Mouse (Mus musculus): Measurements from ENCODE around the gene Cers3. TPM values are rescaled to one million over a fixed set of nuclear protein-coding genes. Genes with fewer than 3 reads are reported as not detected.

The Cers3 gene
- polyA plus RNA-seq (2017; shearing (Covaris generic)) = 0.11 TPM

DNA sequence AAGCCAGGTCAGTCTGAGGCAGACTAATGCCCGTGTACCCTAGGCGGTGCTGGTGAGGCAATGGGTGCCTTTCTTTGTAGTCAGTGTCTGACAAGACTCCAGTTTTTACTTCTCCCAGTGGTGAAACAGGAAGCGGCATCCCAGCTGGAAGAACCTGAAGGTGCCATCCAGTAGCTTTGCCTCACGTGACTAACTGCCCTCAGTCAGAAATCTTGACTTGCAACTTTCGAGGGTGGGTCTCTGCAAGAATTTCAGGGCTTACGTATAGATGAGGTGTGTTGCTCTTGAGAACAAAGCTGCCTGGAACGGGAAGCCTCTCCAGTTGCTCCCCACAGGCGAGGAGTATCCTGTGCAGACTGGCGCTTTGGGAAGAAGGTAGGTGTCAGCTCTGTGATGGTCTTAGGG lies at the start of gene Cers3:
Cers3 (plus strand) TSS at position 128 of the 405 bp plus-strand sequence.

GRCm38 (mm10) chr7:66839463-66840007 lies 96.2 kb downstream of the Cers3 start, which contains the start of gene Adamts17:
Adamts17 (plus strand) TSS chr7:66839735.

Other genes starting within 250 kb of the Cers3 start
- gene Asb7, start 53.9 kb upstream of the Cers3 start, polyA plus RNA-seq (2017; shearing (Covaris generic)) = 7.4 TPM
- 14.1 TPM for gene Lins1, start 53.6 kb upstream of the Cers3 start, polyA plus RNA-seq (2017; shearing (Covaris generic))
- gene Adamts17, start 96.2 kb downstream of the Cers3 start, polyA plus RNA-seq (2017; shearing (Covaris generic)) = 0.14 TPM